Mouse (Mus musculus) right cerebral cortex, postnatal 4 days (tissue): ENCODE measurements at regions not wholly inside any gene's neighbourhood (a gene's known extent, or its start where the extent isn't known, plus 50 kb on each side); places are given as distances from the start of the nearest gene placed in this dataset.

ENCODE experiments used
- DNase-seq: peaks from one replicate; pipeline ENCODE4 v3.0.0-alpha.2; 2022

- DNase-seq, result no peak
These were observed 88.8 kb upstream of the Zkscan2 start for GRCm38 (mm10) chr7:123589099-123589498.

- DNase-seq, result peak; percentile 6
These were observed 73.5 kb upstream of the Zkscan2 start for GRCm38 (mm10) chr7:123573721-123574120.

GRCm38 (mm10) chr7:123572376-123572990 lies 72.2 kb upstream of the Zkscan2 start:
- DNase-seq, result no peak

- DNase-seq, result no peak
These were observed 66.0 kb upstream of the Zkscan2 start for GRCm38 (mm10) chr7:123566264-123566663.

GRCm38 (mm10) chr7:123559544-123559943 lies 59.3 kb upstream of the Zkscan2 start:
- no peak for DNase-seq
